Mouse (Mus musculus) megakaryocyte-erythroid progenitor cell, adult 5-6 weeks (primary cell): ENCODE data around the gene Cxcr2. TPM values are rescaled to one million over a fixed set of nuclear protein-coding genes. Genes with fewer than 3 reads are reported as not detected.
"Not testable (repeated sequence)": the region's sequence is repeated elsewhere in the genome, so short reads cannot be mapped to it uniquely, and the experiment has no call there.

Experiments used
- ATAC-seq: replicated peaks from 2 replicates; pipeline ENCODE4 v1.8.0; 2016; ENCODE audit warnings: mild to moderate bottlenecking, inconsistent platforms; ENCODE audit not compliant: severe bottlenecking, poor library complexity, low FRiP score, low TSS enrichment
- total RNA-seq, 2 experiments: library from RNA; stranded (forward) in 1 of 2; stranded (reverse) in 1 of 2; fragments of 200-1000, 215-1000 nt in 1 of 2; fragments of >200 nt in 1 of 2; fragmentation: Nextera tagmentation in 1 of 2; gene quantifications; 2 replicates each; pipeline ENCODE4 v1.2.3; 2014 to 2017

Cxcr2 gene
- total RNA-seq, 2 experiments from 2014 or later: 0.38 TPM; not detected in 1

DNA sequence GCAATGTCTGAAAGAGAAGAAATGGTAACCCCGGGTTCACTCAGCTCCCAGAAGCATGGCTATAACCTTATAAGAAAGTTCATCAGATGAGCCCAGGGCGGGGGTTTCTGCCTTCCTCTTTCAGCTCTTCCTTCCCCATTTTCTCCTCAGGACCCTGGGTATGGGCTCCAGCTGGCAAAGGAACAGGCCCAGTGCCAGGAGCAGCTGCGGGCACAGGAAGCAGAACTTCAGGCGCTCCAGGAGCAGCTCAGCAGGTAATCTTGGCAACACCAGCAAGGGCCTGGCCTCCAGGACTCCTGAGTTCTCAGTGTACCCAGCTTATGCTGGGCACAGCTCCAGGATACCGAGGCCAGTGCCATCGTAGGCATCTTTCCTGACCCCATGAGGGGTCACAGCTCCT lies 19.8 kb upstream of the Cxcr2 start:
- no peak for ATAC-seq

GRCm38 (mm10) chr1:74135326-74135950 lies 18.4 kb upstream of the Cxcr2 start:
- peak; percentile 89 for ATAC-seq

DNA sequence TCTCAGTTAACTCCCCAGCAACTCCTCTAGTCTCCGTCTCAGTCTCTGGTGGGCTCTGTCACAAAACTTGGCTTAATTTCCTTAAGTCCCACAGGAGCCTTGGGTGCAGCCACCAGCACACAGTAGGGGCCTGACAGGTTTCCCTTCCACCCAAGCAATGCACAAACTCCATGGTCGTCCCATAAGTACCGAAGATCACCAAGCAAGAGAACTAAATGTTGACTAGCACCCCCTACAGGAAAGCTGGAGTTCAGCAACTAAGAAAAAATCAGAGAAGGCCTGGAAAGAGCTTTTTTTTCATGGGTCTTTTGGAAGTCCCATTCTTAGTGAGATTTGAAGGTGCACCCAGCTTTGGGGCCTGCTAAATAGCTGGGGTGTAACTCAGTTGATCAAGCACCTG lies 14.4 kb upstream of the Cxcr2 start:
- ATAC-seq: no peak

DNA sequence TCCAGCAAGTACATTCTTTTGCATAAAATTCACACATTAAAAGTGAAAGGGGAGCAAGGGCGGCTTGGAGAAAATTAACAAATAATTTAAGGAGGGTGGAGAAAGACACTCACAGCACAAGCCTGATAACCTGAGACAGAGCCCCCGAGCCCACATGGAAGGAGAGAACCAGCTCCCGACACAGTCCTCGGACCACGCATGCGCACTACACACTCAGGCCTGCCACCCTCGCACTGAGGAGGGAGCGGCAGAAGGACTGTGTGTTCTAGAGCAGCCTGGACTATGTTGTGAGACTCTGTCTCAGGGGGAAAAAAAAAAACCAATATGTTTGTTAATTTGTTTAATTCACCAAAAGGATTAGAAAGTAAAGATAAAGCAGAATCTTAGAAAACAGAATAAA lies 12.0 kb upstream of the Cxcr2 start:
- no peak for ATAC-seq

DNA sequence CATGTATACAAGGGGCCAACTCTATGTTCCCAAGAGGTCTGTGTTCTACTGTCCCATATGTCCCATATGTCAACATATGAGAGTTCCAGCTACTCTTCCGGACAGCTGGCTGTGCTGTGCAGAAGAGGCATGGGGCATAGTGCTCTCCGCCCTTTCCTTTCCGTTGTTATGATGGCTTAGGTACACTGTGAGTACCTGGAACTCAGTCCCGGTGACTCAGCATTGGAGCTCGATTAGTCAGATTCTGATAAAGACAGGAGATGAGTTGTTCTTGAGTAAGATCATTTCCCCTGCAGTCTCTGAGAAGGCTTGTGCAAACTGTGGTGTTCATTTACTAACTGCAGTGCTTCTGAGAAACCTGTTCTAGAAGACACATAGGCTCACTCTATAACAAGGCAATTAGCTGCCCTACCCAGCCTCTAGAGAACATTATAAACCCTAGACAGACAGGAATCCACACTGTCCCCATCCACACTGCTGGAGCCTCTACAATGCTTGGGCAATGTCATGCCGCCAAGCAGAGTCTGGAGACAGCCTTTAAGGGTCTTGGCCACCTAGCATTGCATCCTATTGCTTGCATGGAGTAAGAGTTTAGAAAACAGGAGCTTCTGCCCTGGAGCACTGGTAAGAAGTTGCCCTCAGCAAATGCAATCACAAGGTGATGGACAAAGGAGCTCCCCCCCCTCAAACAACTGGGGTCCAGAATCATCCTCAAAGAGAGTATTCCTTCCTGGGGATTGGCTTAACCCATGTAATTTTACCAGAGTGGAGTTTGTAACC lies 4.5 kb upstream of the Cxcr2 start:
- ATAC-seq: no peak

DNA sequence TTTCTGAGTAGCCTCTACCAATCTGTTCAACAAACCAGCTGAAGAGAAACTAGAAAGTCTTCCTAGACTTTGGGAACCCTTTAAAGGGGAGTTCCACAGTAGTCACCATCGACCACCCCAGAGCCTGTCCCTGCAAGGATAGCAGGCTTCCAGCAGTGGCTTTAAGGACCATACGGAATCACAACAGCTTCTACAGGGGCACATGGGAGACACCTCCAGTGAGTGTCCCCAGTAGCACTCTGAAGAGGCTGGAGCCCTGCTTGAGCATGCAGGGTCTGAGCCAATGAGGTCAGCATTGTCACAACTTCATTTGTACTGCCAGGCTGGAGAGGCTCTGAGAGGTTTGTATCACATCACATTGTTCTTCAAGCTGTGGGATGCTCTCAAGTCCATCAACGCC lies 3.7 kb upstream of the Cxcr2 start:
- no peak for ATAC-seq

DNA sequence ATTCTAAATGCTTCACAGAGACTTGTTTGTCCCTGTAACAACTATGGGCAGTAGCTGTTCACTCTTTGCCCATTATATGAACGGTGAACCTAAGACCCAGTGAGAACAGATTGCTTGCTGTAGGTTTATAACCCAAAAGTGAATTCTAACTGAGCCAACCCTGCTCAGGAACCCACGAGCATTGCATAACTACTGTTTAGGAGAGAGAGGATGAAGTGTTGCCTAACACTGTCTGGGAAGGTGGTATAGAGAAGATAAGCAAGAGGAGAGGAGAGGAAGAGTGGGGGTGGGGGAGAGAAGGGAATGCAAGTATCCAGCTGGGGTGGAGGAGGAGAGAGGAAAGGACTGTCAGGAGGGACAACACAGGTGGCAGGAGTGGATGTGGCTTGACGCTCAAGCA lies 2.7 kb upstream of the Cxcr2 start:
- ATAC-seq: no peak

DNA sequence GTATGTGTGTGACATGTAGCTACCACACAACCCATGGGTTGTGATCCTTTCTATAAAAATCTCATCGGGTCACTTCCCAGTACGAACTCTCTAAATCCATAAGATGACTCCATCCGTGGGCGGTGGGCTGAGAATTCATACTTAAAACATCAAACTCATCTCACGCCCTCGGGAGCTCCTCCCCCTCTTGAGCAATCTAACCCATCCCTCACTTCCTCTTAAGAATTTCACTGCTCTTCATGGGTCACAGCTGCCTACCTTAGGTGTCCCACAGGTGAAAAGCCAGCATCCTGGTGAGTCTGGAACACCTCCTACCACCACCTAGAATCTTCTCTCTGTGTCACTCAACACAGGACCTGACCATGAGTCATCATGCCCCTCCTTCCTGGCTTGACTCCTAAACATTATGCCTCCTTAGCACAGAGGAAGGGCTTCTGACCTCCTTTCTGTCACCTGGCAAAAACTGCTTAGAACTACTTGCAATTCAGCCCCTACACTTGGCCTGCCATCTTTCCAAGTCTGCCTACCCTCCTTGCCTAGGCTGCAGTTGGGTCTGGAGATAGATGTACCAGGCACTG lies 1.7 kb downstream of the Cxcr2 start:
- ATAC-seq: peak; percentile 23; the same call in 1 of the 2 replicates

DNA sequence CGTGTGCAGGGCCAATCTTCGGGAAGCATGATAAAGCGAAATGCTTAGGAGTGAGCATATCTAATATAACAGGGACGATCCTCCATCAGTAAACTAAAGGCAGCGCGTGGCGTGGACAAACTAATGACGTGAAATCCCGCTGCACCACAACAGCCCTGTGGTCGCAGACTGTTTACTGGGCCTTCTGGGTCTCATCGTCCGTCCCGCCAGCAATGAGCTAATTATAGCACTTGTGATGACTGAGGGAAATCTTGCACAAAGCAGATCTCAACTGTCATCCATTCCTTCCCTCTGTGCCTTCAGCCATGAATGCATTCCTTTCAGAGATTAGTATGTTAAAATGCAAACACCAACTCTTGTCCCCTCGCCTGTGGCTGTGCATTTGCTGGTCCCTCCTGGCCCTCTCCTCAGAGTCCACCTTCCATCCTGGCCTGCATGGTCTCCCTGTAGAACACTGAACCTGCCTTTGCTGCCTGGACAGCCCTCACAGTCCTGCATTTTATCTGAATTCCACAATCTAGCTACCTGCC lies 2.7 kb downstream of the Cxcr2 start:
- peak; percentile 61 for ATAC-seq

DNA sequence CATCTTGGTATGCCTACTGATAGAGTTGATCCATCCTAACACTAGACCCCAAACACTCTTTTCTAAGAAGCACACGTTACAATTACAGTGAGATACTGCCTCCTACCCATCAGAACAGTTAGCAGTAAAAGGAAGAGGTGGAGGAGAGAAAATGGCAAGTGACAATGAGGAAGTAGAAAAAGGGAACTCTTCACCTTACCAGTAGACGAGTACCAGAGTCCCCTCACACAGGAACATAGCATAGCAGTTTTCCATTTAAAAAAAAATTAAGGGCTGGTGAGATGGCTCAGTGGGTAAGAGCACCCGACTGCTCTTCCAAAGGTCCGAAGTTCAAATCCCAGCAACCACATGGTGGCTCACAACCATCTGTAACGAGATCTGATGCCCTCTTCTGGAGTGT lies 5.8 kb downstream of the Cxcr2 start:
- not testable (repeated sequence) for ATAC-seq

GRCm38 (mm10) chr1:74160036-74160435 lies 6.2 kb downstream of the Cxcr2 start:
- no peak for ATAC-seq

DNA sequence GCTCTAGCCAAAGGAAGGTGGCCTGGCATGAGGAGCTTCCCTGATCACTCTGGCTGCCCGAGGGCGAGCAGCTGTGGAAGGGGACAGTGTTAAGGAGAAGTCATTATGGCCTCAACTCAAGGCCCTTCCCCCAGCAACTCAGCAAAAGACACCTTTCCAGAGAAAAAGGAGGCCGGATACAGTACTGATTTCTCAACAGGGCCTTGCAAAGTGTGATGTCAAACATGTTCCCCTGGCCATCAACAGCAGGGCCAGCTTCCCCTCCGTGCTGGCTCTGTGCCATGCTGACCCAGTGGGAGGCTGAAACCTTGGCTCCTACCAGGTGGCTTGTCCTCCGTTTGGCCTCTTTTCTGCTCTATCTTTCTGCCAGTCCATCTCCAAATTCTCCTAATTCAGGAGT lies 13.3 kb downstream of the Cxcr2 start:
- no peak for ATAC-seq

DNA sequence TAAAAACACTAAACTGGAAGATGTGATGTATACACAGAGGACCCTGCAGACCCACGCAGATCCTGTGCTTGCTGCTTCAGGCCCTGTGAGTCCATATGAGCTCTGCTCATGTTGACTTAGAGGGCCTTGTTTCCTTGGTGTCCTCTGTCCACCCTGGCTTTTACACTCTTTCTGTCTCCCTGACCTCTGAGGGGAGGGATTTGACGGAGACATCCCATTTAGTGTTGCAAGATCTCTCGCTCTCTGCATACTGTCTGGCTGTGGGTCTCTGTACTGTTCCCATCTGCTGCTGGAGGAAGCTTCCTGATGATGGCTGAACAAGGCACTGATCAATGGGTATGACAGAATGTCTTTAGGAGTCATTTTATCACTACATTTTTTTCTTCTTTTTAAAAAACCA lies 15.9 kb downstream of the Cxcr2 start:
- ATAC-seq: no peak

GRCm38 (mm10) chr1:74172722-74173121 lies 18.9 kb downstream of the Cxcr2 start:
- ATAC-seq: peak; percentile 67

DNA sequence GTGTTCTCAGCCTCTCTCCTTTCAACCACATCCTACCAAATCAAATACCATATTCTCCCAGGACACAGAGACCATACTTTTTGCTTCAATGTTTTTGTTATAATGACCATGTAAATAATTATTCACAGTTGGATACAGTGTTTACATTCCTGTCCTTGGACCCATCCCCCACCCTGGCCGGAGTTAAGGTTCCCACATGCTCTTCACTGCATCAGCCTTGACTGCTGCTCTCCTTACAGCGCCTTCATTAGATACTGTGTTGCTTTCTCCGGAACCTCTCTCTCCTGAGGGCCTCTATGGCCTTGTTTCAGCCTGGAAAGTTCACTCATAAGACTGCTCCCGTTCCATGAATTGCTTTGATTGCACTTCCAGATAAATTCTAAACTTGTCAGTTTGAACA lies 21.9 kb downstream of the Cxcr2 start:
- no peak for ATAC-seq

- no peak for ATAC-seq
Measured at GRCm38 (mm10) chr1:74178618-74179017, 24.8 kb downstream of the Cxcr2 start.

- no peak for ATAC-seq
Measured at GRCm38 (mm10) chr1:74179624-74180408, 26.0 kb downstream of the Cxcr2 start.

DNA sequence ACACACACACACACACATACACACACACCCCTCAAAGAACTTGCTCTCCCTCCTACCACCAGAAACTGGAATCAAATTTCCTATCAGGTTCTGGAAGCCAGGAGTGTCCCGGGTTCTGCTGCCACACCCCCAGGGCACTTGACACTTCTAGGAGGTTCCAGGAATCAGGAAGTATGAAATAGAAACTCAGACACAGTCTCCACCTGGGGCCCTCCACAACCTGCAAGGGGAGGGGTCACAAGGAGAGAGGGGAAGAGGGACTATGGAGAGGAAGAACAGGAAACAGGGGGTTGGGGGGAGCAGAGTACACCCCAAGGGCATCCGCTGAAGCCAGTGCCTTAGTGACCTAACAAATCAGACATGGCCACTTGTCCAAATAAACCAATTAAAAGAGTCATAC lies 27.7 kb downstream of the Cxcr2 start:
- ATAC-seq: no peak

DNA sequence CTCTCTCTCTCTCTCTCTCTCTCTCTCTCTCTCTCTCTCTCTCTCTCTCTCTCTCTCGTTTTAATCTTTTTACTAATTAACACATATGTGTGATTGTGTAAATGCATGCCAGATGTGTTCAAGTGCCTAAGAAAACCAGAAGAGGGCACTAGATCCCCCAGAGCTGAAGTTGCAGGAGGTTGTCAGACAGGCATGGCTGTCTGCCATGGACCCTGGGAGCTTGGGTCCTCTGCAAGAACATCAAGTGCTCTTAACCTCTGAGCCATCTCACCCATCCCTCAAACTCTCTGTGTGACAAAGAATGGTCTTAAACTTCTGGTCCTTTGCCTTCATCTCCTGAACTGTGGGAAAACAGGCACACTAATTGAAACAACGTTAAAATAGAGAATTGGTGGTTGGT lies 29.2 kb downstream of the Cxcr2 start:
- ATAC-seq: no peak

DNA sequence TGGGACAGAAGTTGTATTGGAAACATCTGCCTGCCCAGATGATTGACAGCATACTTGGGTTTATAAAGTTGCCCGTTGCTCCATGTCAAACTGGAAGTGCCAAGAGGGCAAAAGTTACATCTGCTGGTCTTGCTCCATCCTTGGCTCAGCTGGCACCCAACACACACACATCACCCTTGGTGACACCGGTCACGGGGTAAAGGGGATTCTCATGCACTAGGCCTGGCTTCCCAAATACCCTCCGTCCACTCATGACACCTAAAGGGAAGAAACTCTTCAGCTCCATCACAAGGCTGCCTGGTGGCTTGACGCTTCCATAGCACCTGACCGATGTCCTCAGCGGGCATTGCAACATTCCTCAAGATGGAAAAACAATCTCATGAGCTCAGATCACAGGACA lies 36.7 kb downstream of the Cxcr2 start:
- ATAC-seq: no peak
